Mouse (Mus musculus): ENCODE measurements around the gene Vwa8.
A peak's percentile ranks its signal among the peaks of the same experiment; 100 is the strongest.
"Not testable (repeated sequence)": the region's sequence is repeated elsewhere in the genome, so short reads cannot be mapped to it uniquely, and the experiment has no call there.

Vwa8 gene

DNA sequence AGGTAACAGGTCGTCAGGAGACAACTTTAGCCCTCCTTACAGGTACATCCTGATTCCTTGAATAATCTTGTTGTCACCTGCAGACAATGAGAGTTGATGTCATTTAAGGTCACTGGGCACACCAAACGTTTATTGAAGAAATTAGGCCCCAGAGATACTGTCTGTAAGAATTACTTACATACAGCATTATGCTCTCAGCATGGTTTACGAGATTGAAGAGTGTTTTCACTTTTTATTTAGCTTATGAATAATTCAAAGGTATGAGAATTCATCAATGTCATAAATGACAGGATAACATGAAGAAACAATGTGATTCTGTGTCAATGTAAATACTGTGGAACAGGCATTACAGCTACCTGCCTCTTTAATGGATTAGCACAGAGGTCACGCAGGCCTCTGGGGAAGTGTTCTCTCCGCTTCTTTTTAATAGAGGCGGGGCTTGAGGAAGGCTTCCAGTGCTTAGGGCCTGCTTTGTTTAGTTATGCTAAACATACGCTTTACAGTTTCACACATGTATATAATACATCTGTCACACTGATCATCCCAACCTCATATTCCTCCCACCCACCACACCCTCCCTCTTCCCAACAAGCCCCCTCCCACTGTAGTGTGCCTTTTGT is 37.2 kb downstream of the Vwa8 start:
- no peak for DNase-seq (ENCODE audit: low spot score in 2 of 2)

DNA sequence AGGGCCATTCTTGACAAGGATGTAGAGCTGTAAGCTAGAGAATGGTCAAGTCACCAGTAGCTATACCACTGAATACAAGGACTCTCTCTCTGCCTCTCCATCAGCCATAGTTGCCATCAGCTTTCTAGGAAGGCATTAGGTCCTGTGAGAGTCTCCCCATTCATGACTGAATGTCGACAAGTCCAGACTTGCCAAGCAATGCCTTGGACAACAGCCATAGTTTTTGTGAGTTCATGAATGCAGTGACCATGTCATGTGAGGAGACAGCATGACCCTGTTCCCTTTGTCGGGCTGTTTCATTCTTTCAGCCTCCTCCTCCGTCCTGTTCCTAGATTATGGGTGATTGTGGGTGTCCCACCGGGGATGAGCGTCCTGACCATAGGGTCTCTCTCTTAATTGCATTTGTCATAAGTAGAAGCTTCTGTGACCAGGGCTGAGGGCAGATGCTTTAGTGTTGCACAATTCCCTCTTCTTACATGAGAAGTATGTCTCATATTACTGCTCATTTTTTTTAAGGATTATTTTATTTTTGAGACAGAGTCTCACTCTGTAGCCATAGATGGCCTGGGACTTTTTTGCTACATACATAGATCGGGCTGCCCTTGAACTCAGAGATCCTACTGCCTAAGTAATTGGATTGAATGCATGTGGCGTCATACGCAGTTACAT is 37.8 kb downstream of the Vwa8 start:
- DNase-seq (ENCODE audit: low spot score in 2 of 2): no peak

DNA sequence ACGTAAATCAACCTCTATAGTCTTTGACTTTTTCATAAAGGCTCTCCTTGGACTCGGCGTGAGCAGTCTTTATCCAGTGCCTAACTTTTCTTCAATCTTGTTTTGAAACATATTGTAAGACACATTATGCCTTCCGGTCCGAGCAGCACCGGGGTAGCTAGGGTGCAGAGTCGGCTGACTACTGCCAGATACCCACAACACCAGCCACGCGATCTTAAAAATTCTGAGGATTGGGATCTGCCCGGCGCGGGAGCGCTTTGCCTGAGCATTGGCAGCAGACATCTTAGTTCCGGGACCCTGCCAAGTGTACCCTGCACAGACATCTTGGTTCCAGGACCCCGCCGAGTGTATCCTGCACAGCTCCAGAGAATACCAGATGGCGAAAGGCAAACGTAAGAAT is 38.6 kb downstream of the Vwa8 start:
- DNase-seq (ENCODE audit: low spot score in 2 of 2): not testable (repeated sequence)

DNA sequence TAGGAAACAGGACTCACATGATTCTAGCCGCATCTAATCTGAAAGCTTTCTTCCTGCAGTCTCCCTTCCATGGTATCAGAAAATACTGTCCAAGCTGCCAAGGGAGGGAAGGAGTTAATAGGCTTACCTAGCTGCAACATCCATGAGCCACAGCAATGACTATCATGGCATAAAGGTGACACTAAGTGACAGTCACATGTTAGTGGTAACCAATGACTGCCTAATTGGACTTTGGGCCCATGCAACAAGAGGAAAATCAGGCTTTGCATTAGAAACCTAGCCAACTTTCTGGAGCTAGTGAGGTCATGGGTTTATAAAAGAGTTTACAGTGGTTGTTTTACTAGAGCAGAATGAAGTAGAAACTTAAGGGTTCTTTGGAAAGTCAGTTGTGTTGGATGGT is 46.6 kb downstream of the Vwa8 start:
- DNase-seq (ENCODE audit: low spot score in 2 of 2): no peak

DNA sequence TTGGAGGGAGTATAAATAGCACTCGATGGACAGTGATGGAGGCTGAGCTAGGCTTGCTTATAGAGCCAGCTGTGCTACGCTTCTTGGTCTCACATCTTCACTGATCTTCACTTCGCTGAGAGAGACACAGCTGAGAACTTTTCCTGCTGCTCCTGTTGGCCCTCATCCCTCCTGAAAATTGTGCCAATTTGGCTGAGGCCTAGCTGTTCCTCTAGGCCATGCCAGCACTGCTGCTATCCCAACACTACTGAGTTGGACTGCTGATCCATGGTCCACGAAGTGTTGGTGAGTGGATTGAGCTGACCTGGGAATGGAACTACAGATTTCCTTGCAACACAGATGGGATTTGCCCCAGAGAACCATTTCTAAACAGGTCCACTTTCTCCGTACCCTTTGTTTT is 47.4 kb downstream of the Vwa8 start:
- DNase-seq (ENCODE audit: low spot score in 2 of 2): no peak

DNA sequence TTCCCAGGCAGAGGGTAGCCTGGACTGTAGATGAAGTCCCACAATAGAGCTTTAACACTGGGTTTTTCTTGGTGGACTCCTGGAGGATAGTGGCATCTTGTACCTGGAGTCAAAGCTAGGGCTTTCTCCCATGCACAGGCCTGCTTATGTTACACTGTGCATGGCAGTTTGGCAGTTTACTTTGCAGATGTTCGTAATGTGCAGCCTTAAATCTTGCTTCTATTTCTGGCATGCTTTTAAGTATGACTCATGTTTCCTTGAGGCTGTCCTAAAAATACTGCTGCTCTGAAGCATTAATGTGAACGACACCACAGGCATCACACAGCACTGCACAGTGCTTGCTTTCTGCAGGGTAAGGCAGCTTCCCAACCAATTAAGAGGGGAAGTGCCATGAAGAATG is 51.9 kb downstream of the Vwa8 start:
- DNase-seq (ENCODE audit: low spot score in 2 of 2): no peak

DNA sequence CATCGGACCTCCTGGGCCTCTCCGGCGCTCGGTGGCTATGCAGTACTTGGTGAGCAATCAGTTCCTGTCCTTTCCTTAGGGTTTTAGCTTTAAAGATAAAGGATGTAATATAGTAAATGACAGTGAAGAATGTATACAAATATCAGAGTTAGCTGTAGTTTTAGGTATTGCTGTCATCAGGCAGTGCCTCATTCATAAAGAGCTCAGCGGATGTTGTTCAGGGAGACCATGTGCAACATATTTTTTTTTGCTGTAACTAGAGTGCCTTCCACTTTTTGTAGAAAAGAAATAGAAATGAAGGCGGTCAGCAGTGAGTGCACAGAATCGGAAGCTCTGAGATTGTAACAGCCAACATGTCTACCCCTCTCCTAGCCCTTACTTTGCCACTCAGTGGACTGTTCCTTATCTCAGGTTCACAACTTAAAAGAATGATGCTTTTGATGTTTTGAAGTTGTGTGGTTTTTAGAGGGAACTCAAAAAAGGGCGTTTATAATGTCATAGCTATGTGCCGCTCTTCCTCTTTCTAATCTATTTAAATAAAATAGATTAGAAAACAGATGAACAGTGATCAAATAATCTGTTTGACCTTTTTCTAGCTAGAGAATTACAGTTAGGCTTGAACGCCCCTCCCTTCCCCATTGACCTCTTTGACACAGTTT is 59.5 kb downstream of the Vwa8 start:
- DNase-seq (ENCODE audit: low spot score in 2 of 2): no peak

DNA sequence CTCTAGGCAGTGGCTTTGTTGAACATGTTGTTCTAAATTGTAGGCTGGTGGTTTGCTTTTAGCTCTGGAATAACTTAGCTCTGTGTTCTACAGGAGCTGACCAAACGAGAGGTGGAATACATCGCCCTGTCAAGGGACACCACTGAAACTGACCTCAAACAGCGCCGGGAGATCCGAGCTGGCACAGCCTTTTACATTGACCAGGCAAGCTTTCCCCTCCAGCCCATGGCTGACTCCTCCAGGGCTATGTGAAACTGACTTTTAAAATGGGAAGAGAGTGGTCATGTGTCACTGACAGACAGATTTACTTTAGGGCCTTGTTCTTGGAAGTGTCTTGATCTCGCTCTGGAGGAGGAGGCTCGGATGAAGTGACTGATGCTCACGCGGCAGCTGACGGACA is 63.2 kb downstream of the Vwa8 start:
- DNase-seq (ENCODE audit: low spot score in 2 of 2): no peak

GRCm38 (mm10) chr14:78914180-78914579 is 65.3 kb downstream of the Vwa8 start:
- no peak for DNase-seq (ENCODE audit: low spot score in 2 of 2)

- DNase-seq (ENCODE audit: low spot score in 2 of 2): no peak
These were observed 67.8 kb downstream of the Vwa8 start for GRCm38 (mm10) chr14:78916691-78917090.

DNA sequence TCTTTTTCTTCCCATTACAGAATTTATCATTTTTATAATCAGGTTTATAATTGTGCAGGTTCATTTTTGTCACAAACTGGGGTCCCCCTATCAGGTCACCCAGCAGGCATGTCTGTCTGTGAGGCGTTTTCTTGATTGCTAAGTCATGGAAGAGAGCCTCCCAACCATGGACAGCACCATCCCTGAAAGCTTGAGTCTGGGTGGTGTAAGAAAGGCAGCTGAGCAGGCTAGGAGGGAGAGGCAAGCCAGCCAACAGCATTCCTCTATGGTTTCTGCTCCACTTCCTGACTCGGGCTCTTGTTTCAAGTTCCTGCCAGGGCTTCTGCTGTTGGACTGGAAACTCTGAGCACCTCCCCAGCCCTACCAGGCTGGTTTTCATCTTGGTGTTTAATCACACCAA is 72.4 kb downstream of the Vwa8 start:
- DNase-seq (ENCODE audit: low spot score in 2 of 2): peak in 1 of 2 experiments; percentile 0

- no peak for DNase-seq (ENCODE audit: low spot score in 2 of 2)
These were observed 74.8 kb downstream of the Vwa8 start for GRCm38 (mm10) chr14:78923631-78924030.

DNA sequence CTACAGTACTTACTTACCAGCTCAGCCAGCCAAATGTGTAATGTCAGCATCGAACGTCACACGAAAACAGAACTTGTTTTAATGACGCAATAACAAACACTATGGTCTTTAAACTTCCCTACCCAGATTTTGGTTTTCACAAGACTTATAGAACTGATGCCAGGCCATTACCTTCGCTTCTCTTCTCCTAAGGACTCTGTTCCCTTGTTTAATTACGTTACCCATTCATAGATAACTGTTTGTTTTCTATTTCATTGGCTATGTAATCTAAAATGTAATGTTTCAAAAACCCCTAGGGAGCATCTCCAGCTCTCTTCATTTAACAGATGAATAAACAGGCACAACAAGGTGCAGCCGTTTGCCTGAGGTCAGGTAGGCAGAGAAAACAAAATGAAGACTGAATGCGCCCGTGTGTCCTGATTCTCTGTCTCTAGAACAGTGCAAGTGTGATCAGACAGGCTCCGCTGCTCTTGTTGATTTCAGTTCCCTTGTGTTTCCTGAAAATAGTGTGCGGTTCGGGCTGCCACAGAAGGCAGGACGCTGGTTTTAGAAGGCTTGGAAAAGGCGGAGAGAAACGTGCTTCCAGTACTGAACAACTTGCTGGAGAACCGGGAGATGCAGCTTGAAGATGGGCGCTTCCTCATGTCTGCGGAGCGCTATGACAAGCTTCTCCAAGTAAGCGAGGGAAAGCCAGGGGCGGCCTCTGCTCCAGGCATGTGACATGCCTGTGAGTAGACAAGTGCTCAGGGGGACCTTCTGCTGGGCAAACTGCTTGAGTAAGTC is 76.1 kb downstream of the Vwa8 start:
- DNase-seq (ENCODE audit: low spot score in 2 of 2): peak in 1 of 2 experiments; percentile 12

GRCm38 (mm10) chr14:78932094-78932493 is 83.2 kb downstream of the Vwa8 start:
- no peak for DNase-seq (ENCODE audit: low spot score in 2 of 2)

DNA sequence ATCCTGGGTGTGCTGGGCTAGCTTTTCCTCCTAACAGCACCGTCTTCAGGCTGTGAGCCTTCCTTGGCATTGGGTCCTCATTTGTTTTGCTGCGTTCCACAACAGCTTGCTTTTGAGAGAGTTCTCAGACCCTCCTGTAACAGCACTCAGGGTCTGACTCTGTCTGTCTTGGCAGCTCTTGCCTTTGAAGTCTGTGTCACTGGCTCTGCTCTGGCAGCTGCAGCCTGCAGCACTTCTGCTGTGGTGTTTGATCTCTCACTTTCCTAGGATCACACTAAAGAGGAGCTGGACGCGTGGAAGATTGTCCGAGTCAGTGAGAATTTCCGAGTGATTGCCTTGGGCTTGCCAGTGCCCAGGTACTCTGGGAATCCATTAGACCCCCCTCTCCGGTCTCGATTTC is 84.5 kb downstream of the Vwa8 start:
- no peak for DNase-seq (ENCODE audit: low spot score in 2 of 2)

DNA sequence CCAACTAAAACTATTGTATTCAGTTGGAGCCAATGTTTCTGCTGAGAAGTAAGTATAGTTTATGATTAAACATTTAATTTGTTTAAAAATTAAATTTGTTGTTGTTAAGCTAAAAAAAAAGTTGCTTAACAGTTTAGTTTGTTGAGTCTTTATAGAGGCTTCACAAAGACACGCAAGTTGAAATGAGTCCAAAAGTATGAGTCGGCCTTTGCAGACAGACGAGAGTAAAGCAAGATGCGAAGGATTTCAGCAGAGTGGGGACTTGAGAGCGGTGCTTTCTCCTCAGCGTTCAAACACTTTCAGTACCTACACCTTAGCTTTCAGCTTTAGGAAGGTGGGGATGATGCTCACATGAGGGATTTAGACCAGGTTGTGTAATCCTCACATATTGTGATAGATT is 85.7 kb downstream of the Vwa8 start:
- DNase-seq (ENCODE audit: low spot score in 2 of 2): no peak

- DNase-seq (ENCODE audit: low spot score in 2 of 2): no peak
These were observed 86.9 kb downstream of the Vwa8 start for GRCm38 (mm10) chr14:78935796-78936195.

GRCm38 (mm10) chr14:78941741-78942475 is 93.1 kb downstream of the Vwa8 start:
- peak in 1 of 2 experiments; percentile 30 for DNase-seq (ENCODE audit: low spot score in 2 of 2)

- no peak for DNase-seq (ENCODE audit: low spot score in 2 of 2)
These were observed 106.9 kb downstream of the Vwa8 start for GRCm38 (mm10) chr14:78955745-78956144.

- DNase-seq (ENCODE audit: low spot score in 2 of 2): no peak
These were observed 121.8 kb downstream of the Vwa8 start for GRCm38 (mm10) chr14:78970621-78971020.

- DNase-seq (ENCODE audit: low spot score in 2 of 2): no peak
These were observed 123.6 kb downstream of the Vwa8 start for GRCm38 (mm10) chr14:78972424-78972823.

DNA sequence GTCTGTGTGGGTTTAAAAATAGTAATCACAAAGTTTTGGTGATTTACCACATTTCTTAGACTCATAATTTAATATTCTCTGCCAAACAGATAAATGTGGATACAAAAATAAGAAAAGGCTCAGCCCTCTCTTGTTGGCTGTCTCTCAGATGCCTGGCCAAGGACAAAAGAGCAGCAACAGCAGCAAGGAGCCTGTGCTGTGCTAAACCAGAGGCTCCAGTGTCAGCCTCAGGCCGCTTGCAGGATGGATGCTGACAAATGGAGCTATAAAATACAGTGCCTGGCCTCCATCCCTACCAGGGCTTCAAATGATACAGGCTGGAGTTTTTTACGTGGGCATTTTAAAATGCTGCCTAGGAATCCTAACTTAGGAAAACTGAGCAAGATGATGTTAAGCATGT is 134.3 kb downstream of the Vwa8 start:
- DNase-seq (ENCODE audit: low spot score in 2 of 2): no peak

Measured in frontal cortex, postnatal 25 days (tissue).